Mouse (Mus musculus): Measurements from ENCODE around the gene Gm11939. TPM values are rescaled to one million over a fixed set of nuclear protein-coding genes. Genes with fewer than 3 reads are reported as not detected.
"Not testable (repeated sequence)": the region's sequence is repeated elsewhere in the genome, so short reads cannot be mapped to it uniquely, and the experiment has no call there.

Gm11939 gene
- polyA plus RNA-seq (2017; shearing (Covaris generic)) = not detected

DNA sequence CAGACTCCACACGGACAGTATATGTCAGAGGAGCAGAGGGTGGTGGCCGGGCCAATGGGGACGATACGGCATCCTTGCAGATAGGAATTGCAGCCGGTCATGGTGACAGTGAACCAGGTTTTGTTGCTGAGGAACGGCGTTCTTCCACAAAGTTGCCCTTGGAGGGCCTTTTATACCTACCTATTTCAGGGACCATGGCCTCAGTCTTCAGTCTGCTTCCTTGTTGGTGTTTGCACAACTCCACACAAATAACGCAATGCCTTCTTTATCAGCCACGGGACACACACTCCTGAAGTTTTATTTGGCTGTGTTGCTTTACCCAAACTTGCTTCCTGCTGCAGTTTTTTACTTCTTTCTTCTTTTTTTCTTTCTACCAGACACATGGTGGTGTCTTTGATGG lies at the start of gene Gm11939:
Gene Gm11939, minus strand, starts transcription at position 101 of the 400 bp plus-strand sequence.
- no peak for ATAC-seq

DNA sequence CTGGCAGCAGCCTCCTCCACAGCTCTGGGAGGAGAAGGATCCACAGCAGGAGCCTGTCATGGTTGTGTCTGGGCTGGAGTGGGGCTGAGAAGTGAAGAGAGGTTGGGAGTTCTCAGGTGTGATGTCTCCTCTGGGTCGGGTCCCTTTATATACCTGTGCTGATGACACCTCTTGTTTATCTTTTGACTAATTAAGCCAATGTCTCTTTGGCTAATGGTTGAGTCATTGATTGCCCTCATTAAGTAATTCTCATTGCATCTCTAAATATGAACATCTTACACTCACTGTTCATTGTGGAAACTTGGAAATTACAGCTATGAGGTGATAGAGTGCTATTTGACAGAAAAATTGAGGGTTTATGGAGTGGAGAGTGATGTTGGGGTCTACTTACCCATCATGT lies 43.9 kb upstream of the Gm11939 start, which contains the start of gene Gm11938:
Gene Gm11938, minus strand, starts transcription at position 101 of the 400 bp plus-strand sequence.
- ATAC-seq = not testable (repeated sequence)

DNA sequence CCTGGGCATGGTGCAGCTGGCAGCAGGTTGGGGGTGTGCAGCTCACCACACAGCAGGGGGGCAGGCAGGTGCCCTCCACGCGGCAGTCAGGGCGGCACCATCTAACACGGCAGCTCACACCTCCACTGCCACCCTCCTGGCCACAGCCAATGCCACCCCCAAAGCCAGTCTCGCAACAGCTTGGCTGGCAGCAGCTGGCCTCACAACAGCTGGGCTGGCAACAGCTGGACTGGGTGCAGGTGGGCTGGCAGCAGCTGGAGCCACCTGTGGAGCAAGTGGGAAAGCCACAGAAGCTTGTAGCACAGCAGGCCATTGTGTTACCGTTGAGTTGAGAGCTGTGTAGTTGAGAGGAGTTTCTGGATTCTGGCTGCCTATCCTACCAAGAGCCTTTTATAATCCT lies 38.5 kb upstream of the Gm11939 start, which contains the start of gene Krtap9-3:
Gene Krtap9-3, minus strand, starts transcription at position 364 of the 400 bp plus-strand sequence.
- ATAC-seq = not testable (repeated sequence)

DNA sequence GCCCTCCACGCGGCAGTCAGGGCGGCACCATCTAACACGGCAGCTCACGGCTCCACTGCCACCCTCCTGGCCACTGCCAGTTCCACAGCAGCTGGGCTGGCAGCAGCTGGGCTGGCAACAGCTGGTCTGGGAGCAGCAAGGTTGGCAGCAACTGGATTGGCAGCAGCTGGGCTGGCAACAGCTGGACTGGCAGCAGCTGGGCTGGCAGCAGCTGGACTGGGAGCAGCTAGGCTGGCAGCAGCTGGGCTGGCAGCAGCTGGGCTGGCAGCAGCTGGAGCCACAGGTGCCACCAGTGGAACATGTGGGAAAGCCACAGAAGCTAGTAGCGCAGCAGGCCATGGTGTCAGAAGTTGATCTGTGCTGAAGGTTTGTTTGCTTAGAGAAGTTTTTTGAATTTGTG lies 31.7 kb upstream of the Gm11939 start, which contains the start of gene Krtap1-3:
Gene Krtap1-3, minus strand, starts transcription at position 359 of the 400 bp plus-strand sequence.
- ATAC-seq = no peak

DNA sequence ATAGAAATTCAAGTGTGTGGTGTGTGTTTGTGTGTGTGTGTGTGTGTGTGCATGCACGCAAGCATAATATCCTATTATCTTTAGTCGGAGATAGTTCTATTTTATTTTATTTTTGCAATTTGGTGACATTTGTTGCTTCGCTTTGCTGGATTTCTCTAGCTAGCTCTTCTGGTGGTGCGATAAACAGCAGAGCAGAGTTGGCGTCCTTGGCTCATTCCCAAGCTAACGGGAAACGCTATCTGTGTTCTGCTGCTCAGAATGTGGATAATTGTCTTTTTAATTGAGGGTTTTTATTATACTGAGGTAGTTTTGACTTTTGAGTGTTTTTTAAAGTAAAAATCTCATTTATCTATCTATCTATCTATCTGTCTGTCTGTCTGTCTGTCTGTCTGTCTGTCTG lies 25.8 kb upstream of the Gm11939 start:
- no peak for ATAC-seq

DNA sequence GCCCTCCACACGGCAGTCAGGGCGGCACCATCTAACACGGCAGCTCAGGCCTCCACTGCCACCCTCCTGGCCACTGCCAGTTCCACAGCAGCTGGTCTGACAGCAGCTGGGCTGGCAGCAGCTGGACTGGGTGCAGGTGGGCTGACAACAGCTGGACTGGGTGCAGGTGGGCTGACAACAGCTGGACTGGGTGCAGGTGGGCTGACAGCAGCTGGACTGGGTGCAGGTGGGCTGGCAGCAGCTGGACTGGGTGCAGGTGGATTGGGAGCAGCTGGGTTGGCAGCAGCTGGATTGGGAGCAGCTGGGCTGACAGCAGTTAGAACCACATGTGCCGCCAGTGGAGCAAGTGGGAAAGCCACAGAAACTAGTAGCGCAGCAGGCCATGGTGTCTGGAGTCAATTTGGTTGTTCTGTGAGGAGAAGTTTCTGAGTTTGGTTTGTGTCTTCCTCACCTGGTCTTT lies 24.0 kb upstream of the Gm11939 start, which contains the start of gene Krtap1-4:
Gene Krtap1-4, minus strand, starts transcription at position 410 of the 460 bp plus-strand sequence.
- no peak for ATAC-seq

DNA sequence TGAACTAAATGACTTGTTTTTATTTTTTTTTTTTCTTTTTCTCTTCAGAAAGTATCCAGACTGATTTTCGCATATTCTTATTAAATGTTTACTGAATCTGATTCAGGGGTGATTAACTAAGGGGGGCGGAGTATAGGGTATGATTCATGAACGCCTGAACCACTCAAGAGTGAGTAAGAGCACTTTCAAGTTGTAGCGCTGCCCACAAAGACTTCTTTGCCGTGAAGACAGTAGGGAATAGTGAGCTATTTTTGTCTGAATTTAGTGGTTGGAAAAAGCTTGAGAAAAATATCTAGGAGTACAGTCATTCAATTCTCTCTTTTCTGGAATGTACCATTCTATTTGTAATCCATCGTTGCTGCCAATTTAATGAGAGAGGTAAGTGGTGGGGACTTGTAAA lies 22.3 kb upstream of the Gm11939 start:
- ATAC-seq = no peak

DNA sequence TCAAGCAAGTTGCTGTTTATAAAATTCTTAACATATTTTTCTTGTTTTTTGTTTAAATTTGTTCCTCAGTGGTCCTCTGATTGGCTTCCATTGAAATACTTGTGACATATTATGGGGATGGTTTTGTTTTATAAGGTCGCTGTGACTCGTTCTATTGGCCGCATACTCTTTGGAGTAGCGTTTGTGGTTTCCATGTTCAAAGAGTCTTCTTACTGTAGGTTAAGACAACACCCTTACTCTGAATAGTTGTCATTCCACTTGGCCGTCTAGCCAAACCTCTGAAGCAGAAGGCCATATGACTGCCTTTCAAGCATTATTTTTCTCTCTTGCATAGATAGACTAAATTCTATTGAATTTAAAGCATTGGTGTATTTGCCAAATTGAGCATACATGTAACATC lies 21.8 kb upstream of the Gm11939 start:
- no peak for ATAC-seq

DNA sequence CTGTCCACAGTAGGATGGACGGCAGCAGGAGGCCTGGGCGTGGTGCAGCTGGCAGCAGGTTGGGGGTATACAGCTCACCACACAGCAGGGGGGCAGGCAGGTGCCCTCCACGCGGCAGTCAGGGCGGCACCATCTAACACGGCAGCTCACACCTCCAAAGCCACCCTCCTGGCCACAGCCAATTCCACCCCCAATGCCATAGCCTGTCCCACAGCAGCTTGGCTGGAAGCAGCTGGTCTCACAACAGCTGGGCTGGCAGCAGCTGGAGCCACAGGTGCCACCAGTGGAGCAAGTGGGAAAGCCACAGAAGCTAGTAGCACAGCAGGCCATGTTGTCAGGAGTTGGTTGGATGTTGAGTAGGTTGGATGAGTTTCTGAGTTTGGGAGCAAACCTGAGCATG lies 21.4 kb upstream of the Gm11939 start, which contains the start of gene Krtap1-5:
Gene Krtap1-5, minus strand, starts transcription at position 381 of the 400 bp plus-strand sequence.
- no peak for ATAC-seq

DNA sequence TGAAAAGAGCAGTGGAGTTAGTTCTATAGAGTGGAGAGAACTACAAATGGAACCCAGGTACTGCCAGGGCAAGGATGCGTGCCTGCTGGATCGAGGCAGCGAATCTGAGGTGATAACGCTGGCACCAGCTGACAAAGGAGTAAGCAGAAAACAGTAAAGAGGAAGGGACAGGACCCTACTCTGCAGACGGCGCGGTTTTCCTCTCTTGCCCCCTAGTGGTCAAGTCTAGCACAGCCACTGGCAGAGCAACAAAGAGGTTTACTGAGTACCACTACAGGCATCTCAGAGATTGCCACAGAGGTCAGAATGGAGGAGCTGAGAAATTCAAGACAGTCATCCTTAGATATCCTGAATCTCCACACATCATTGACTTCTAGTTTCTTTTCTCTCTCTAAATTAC lies 14.8 kb upstream of the Gm11939 start:
- no peak for ATAC-seq

DNA sequence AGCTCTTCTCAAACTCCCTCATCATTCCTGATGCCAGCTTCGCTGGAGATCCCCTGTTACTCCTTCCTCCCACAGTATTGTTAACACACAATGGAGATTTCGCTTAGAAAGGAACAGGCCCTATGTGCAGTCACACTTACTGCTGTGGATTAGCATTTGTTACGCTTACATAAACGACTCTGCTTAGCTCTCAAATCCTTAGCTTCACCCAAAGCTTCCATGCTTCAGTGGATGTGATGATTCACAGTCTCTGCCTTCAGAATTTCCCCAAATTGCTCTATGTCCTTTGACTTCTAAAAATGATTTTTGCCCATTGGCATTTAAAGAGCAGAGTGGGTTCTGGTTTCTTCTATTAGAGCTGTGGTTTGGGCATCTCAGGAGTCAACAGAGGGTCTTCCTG lies 13.9 kb upstream of the Gm11939 start:
- ATAC-seq = no peak

DNA sequence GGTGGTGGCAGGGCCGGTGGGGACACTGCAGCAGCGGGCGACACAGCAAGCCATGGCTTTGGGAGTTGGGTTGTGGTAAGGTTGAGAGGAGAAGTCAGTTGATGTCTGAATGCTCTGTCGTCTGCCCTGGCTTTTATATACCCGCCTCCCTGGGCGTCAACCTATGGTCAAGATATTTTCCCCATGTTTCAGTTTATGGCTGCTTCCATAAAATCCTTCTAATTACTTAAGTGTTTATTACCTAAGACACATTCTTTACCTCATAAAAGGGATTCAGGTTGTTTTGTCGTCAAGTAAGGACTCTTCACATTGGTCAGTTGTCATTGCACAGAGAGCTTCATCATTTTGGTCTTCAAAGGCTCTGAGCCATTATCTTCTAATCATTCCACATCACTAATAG lies 7.3 kb upstream of the Gm11939 start, which contains the start of gene Krtap3-1:
Gene Krtap3-1, minus strand, starts transcription at position 101 of the 400 bp plus-strand sequence.
- ATAC-seq = no peak

DNA sequence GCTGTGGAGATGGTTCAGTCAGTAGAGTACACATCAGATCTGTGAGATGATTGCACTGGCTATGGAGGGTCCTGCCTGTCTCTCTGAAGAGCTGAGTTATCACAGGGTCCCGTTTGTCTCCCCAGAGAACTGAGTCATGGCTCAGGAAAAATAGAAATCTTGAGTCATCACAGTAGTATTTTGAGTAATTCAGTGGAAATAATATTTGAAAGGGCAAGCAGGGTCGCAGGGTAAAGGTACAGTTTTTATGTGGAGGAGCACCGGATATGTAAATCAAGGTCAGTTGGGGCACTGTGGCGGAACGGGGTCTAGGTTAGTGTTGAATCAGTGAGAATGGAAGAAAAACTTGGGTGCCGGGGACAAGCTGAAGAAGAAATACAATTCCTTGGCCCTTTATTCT lies 3.3 kb upstream of the Gm11939 start:
- no peak for ATAC-seq

DNA sequence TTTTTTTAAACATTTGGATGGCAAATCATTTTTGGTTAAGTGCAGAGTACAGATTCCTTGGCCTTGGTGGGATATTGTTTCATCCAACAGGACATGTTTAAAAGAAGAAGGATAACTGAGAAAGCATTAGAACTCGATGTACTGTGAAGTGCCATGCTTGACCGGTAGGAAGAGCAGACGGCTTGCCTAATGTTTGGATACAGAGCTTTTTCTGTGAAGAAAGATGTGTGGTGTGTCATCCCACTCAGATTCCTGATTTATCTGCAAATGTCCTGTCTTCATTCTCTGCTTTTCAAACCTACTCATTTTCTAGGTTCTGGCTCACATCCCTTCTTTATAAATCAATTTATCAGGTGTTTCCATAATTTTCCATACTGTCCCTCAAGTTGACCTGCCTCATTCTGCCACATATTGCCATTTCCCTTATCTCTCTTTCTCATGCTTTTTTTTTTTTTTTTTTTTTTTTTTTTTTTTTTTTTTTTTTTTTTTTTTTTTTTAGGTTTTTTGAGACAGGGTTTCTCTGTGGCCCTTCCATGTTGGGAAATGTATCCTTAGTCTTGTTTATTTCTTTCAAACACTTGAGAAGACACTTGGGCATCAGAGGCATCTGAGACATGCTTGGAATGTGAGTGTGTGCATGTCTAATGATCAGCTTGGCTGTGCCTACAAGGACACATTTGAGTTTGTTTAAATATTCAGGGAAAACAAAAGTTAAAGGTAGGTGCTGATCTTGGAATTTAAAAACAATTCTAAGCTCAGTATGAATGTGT lies 1.1 kb downstream of the Gm11939 start:
- ATAC-seq = no peak

DNA sequence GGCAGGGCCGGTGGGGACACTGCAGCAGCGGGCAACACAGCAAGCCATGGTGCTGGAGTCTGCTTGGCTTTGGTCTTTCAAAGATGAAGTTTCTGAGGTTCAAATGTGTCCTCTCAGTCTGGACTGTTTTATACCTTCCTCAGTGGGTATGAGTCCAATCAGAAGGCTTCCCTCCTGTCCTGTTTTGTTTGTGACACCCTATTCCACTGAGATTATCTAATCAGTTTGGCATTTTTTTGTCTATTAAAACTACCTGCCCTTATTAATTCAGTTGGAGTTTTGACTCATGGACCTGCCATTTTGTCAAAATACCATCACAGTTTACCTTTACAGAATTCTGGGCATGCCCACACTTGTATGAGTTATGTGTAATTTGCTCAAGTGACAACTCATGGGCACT lies 2.5 kb downstream of the Gm11939 start, which contains the start of gene Krtap3-2:
Gene Krtap3-2, minus strand, starts transcription at position 101 of the 400 bp plus-strand sequence.
- no peak for ATAC-seq

DNA sequence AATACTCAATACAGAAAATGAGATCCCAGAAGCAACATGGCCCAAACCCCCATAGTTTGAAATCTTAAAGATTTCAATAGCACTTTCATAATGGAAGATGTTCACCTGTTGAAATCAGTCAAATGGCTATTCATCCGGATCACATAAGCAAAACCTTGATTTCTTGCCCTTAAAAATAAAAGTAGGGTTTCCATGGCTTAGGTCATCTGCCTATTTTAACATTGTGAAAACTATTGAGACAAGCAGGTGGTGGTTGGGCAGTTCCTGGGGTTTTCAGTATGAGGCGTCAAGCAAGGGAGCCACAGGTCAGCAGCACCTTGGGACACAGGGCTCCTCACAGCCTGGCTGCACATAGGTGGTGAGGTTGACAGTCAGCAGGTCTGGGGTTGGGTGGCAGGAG lies 3.1 kb downstream of the Gm11939 start:
- ATAC-seq = no peak

DNA sequence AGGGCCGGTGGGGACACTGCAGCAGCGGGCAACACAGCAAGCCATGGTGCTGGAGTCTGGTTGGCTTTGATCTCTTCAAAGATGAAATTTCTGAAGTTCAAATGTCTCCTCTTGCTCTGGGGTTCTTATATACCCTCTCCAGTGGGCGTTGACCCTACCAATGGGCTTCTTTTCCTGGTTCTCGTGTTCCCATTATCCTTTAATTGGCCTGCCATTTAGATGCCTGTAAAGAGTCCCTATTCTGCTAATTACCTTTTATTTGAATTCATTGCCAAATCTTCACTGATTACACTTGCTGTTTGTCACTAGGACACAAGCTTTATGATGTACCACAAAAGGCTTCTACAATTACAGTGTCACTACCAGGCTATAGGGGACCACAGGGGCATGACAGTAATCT lies 8.5 kb downstream of the Gm11939 start, which contains the start of gene Krtap3-3:
Gene Krtap3-3, minus strand, starts transcription at position 101 of the 400 bp plus-strand sequence.
- ATAC-seq = no peak

DNA sequence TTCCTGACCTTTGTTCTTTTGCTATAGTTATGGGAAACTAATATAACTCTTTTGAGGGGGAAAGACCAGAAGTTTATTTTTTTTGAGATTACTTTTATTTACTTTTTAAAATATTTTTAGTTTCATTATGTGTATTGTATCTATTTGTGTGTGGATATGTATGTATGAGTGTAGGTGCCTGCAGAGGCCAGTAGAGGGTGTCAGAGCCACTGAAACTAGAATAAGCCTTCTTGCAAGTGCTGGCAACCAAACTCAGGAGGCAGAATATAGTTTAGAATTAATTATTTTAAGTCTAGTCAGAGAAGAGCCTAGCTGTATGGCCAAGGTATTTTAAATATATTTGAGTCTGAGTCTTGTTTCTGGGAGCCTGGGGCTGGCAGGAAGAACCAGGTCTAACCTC lies 11.4 kb downstream of the Gm11939 start:
- ATAC-seq = no peak

DNA sequence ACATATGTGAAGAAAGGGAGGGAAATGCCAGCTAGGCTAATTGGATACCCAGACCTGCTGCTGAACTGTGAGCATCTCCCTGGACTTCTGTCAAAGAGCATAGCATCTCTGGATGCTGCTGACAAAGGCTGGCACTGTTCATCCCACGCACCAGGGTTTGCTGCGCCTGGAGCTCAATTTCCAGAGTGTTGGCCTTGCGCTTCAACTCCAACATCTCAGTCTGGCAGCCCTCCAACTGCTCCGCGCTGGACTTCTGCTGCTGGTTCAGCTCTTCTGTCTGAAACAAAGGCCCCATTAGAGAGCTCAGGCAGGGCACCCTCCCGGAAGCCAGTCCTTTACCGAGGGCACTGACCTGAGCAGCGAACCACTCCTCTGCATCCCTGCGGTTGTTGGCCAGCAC lies 19.5 kb downstream of the Gm11939 start:
- no peak for ATAC-seq

DNA sequence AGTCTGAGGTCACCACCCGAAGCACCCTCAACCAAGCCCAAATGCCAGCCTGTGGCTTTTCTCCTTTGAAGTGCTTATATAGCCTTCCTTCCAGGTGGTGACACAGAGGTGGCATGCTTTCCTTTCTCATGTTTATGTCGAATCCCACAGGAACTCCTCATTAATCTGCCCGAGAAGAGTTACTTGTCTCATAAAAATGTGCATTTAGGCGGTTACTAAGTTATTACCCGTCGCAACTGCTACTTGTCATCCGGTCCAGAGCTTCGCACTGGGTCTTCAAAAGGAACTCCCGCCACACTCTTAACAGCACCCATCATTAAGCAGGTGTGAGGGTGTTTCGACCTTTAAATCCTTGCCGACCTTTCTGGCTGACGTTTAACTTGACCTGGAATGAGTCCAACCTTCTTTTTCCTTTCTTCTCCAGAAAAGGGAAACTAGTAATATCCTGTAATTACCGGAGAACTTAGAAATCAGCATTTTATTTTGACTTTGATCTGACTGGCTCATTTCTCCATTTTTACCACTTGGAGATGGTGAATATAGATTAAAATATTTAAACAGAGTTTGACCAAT lies 37.9 kb downstream of the Gm11939 start, which contains the start of gene Krt39:
Gene Krt39, minus strand, starts transcription at position 51 of the 573 bp plus-strand sequence.
- no peak for ATAC-seq

DNA sequence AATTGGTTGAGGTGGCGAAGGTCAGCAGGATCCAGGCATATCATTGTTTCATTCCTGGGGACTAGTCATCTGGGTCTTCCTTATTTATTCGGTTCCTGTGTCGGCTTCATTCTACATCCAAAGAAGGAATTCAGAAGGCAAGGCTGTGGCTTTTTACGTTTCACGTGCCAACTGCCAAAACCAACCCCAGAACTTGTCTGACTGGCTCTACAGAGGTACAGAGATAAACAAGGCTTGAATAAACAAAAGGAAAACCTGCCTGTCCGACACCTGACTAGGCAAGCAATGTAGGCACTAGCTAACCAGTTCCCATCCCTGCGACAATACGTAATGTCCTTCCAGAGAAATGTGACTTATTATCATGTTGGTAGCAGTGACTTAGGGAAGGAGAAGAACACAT lies 45.2 kb downstream of the Gm11939 start:
- ATAC-seq = no peak

Measured in inflammation-experienced regulatory T-cells, adult 6 months (primary cell).